ENCODE assay signal across 8 mouse cellular contexts in genomic region chr14:75456489-75457220, GRCm38 (mm10). TPM values are rescaled to one million over a fixed set of nuclear protein-coding genes. Genes with fewer than 3 reads are reported as not detected.
DNase-seq lines count a peak whose midpoint lies in the region; ATAC-seq and TF ChIP-seq lines count a peak whose summit lies in the region.

No protein-coding gene starts in this region.

- H3K27me3 ChIP-seq in CH12.LX (replicated peaks): peaks cover 5% of the 10 kb centered on the region
- H3K27me3 ChIP-seq in embryonic facial prominence, embryonic 14.5 days (replicated peaks; ENCODE audit: control insufficient read depth, insufficient read depth, low read length): peaks cover 9% of the 10 kb centered on the region; the same call in 1 of the 2 replicates

- WGBS in embryonic facial prominence, embryonic 14.5 days: 2% methylated on average over 13 of the region's 13 CpGs

- peak; percentile 84 for ATAC-seq in embryonic facial prominence, embryonic 14.5 days (ENCODE audit: low read depth)
- ATAC-seq in megakaryocyte, adult 5-6 weeks (ENCODE audit: poor library complexity, severe bottlenecking): peak; percentile 81
- no peak for ATAC-seq in erythroid progenitor cell, adult 5-6 weeks (replicated peaks; ENCODE audit: low FRiP score, poor library complexity, severe bottlenecking)

- H3K4me2 ChIP-seq in CH12.LX (ENCODE audit: insufficient read depth, low read depth, poor library complexity, severe bottlenecking): peak overlapping the region; percentile 58
- H3K4me2 ChIP-seq in embryonic facial prominence, embryonic 14.5 days (ENCODE audit: low read depth, low read length): peak overlapping the region; percentile 71

- H3K4me1 ChIP-seq in CH12.LX (ENCODE audit: control insufficient read depth in 1 of 2, insufficient read depth in 2 of 2): peaks cover 2 to 18% of the 10 kb centered on the region in 2 experiments; a peak in 3 of 4 replicates
- peaks cover 13% of the 10 kb centered on the region; the same call in 1 of the 2 replicates for H3K4me1 ChIP-seq in embryonic facial prominence, embryonic 14.5 days (ENCODE audit: control insufficient read depth, insufficient read depth, low read length)

- intact Hi-C loops in heart, postnatal 14 days (cut with DNase I): no loop called here

- H3K27ac ChIP-seq in CH12.LX (ENCODE audit: insufficient read depth, low read depth): no peak overlapping the region
- H3K27ac ChIP-seq in embryonic facial prominence, embryonic 14.5 days (replicated peaks; ENCODE audit: low read depth, low read length): no peak overlapping the region

- no peaks in the 10 kb centered on the region for H3K79me2 ChIP-seq in CH12.LX (replicated peaks; ENCODE audit: control insufficient read depth, extremely low read depth, insufficient read depth, poor library complexity, severe bottlenecking)

- H3K36me3 ChIP-seq in CH12.LX (replicated peaks in 1 of 2; ENCODE audit: control insufficient read depth in 1 of 2, insufficient read depth in 1 of 2, low read length in 1 of 2): no peaks in the 10 kb centered on the region
- H3K36me3 ChIP-seq in embryonic facial prominence, embryonic 14.5 days (ENCODE audit: control insufficient read depth, insufficient read depth, low read length): no peaks in the 10 kb centered on the region

- TF ChIP-seq POLR2A in CH12.LX (IDR thresholded peaks at IDR 0.05; ENCODE audit: low read depth, low read length): no peak

- no peak overlapping the region for H3K9ac ChIP-seq in CH12.LX (ENCODE audit: insufficient read depth, low read depth)
- peak overlapping the region; percentile 43 for H3K9ac ChIP-seq in embryonic facial prominence, embryonic 14.5 days (ENCODE audit: low read depth, low read length)

- TF ChIP-seq EP300 in CH12.LX (IDR thresholded peaks at IDR 0.05; ENCODE audit: low read length): 0 out of 2 replicates have a peak, but pooled peaks have one; percentile 24

- peak; percentile 67 for DNase-seq in CH12.LX (ENCODE audit: extremely low read depth)
- peak; percentile 20 for DNase-seq in adrenal gland, postnatal 25 days
- peak; percentile 81 for DNase-seq in embryonic facial prominence, embryonic 14.5 days (ENCODE audit: low spot score)
- peak; percentile 15 to 31 for DNase-seq in heart, postnatal 14 days
- peak; percentile 56 for DNase-seq in kidney, postnatal 36 days
- peak; percentile 67 for DNase-seq in right cerebral cortex, postnatal 25 days

- in situ Hi-C loops in CH12.LX (cut with MboI; ENCODE audit: low pct_ligation_motif_present, low pct_unique_long_range_greater_than_20kb, low sequenced_read_pairs): no loop called here

- dilution Hi-C loops in CH12.LX (cut with MboI; ENCODE audit: extremely low pct_ligation_motif_present, extremely low pct_unique_long_range_greater_than_20kb, low sequenced_read_pairs): no loop called here

- peak; percentile 21 for TF ChIP-seq RAD21 in CH12.LX (IDR thresholded peaks at IDR 0.05; ENCODE audit: low read depth, low read length)

- peak overlapping the region in 1 of 3 experiments; percentile 56 for H3K4me3 ChIP-seq in CH12.LX (replicated peaks in 1 of 3; ENCODE audit: low read depth in 2 of 3, low read length in 2 of 3, poor library complexity in 1 of 3)
- H3K4me3 ChIP-seq in embryonic facial prominence, embryonic 14.5 days (ENCODE audit: low read depth, low read length): peak overlapping the region; percentile 36

- TF ChIP-seq CTCF in CH12.LX (conservative IDR thresholded peaks at IDR 0.05 in 1 of 2, IDR thresholded peaks at IDR 0.05 in 1 of 2; ENCODE audit: low read depth in 2 of 2, low read length in 2 of 2): peak in 1 of 2 experiments; percentile 37; a peak in 1 of 4 replicates

- H3K9me3 ChIP-seq in CH12.LX (replicated peaks; ENCODE audit: low read length): no peaks in the 10 kb centered on the region
- no peaks in the 10 kb centered on the region for H3K9me3 ChIP-seq in embryonic facial prominence, embryonic 14.5 days (ENCODE audit: control insufficient read depth, low read length)

TF ChIP-seq in CH12.LX, 34 proteins besides CTCF, POLR2A, EP300 and RAD21:
- TF ChIP-seq ZKSCAN1 (IDR thresholded peaks at IDR 0.05; ENCODE audit: borderline replicate concordance, low read depth, low read length) (no peak), SIN3A (IDR thresholded peaks at IDR 0.05; ENCODE audit: low read length) (peak; percentile 58; the same call in 1 of the 2 replicates), POLR2AphosphoS2 (IDR thresholded peaks at IDR 0.05; ENCODE audit: low read depth, low read length) (no peak), CHD1 (IDR thresholded peaks at IDR 0.05; ENCODE audit: low read depth, low read length) (no peak), MYC (IDR thresholded peaks at IDR 0.05; ENCODE audit: low read depth, low read length) (no peak), MXI1 (IDR thresholded peaks at IDR 0.05; ENCODE audit: low read depth, low read length) (no peak), NRF1 (IDR thresholded peaks at IDR 0.05; ENCODE audit: low read depth, low read length) (no peak), KAT2A (IDR thresholded peaks at IDR 0.05; ENCODE audit: insufficient replicate concordance, low read length) (no peak), MAFK (IDR thresholded peaks at IDR 0.05; ENCODE audit: insufficient replicate concordance, low read length) (no peak), RCOR1 (conservative IDR thresholded peaks at IDR 0.05; ENCODE audit: low read depth, low read length) (no peak), MEF2A (IDR thresholded peaks at IDR 0.05; ENCODE audit: borderline replicate concordance, low read depth, low read length) (0 out of 2 replicates have a peak, but pooled peaks have one; percentile 21), JUN (IDR thresholded peaks at IDR 0.05; ENCODE audit: insufficient read depth, low read depth, low read length) (no peak), MAX (IDR thresholded peaks at IDR 0.05; ENCODE audit: low read length) (no peak), ETS1 (conservative IDR thresholded peaks at IDR 0.05; ENCODE audit: low read depth, low read length) (no peak), USF2 (conservative IDR thresholded peaks at IDR 0.05; ENCODE audit: low read depth, low read length) (no peak), TCF12 (IDR thresholded peaks at IDR 0.05; ENCODE audit: low read depth, low read length) (peak; percentile 23; the same call in 1 of the 2 replicates), ZNF384 (IDR thresholded peaks at IDR 0.05; ENCODE audit: low read depth, low read length) (no peak), SMC3 (IDR thresholded peaks at IDR 0.05; ENCODE audit: low read depth, low read length) (peak; percentile 42), ELF1 (IDR thresholded peaks at IDR 0.05; ENCODE audit: low read depth, low read length) (no peak), ZMIZ1 (IDR thresholded peaks at IDR 0.05; ENCODE audit: low read depth, low read length) (no peak), JUND (conservative IDR thresholded peaks at IDR 0.05; ENCODE audit: low read depth, low read length) (peak; percentile 24; the same call in 1 of the 2 replicates), PAX5 (IDR thresholded peaks at IDR 0.05; ENCODE audit: low read length) (no peak), UBTF (IDR thresholded peaks at IDR 0.05; ENCODE audit: low read depth, low read length) (no peak; the same call in 1 of the 2 replicates), ZC3H11A (IDR thresholded peaks at IDR 0.05; ENCODE audit: low read depth, low read length) (no peak), E2F4 (IDR thresholded peaks at IDR 0.05; ENCODE audit: insufficient replicate concordance, low read depth, low read length) (no peak), HCFC1 (IDR thresholded peaks at IDR 0.05; ENCODE audit: low read depth, low read length) (no peak), GABPA (IDR thresholded peaks at IDR 0.05; ENCODE audit: insufficient replicate concordance, low read depth, low read length) (no peak), MAZ (IDR thresholded peaks at IDR 0.05; ENCODE audit: low read depth, low read length) (no peak), CHD2 (IDR thresholded peaks at IDR 0.05; ENCODE audit: low read length) (0 out of 2 replicates have a peak, but pooled peaks have one; percentile 11), BHLHE40 (IDR thresholded peaks at IDR 0.05; ENCODE audit: low read depth, low read length) (0 out of 2 replicates have a peak, but pooled peaks have one; percentile 16), NELFE (IDR thresholded peaks at IDR 0.05; ENCODE audit: low read depth, low read length) (no peak), TBP (conservative IDR thresholded peaks at IDR 0.05; ENCODE audit: low read depth, low read length) (no peak), IRF4 (IDR thresholded peaks at IDR 0.05; ENCODE audit: low read depth, low read length) (peak; percentile 76), USF1 (IDR thresholded peaks at IDR 0.05; ENCODE audit: low read depth, low read length) (no peak)
TF ChIP-seq in CH12.LX: peak in this region for 8.

RNA-seq across cellular contexts. Expression of gene Siah3, which starts 0.9 kb away (rescaled TPM):
- not detected in 2 replicates for total RNA-seq in CH12.LX (2012; rRNA removed)
- total RNA-seq in CH12.LX (2014; rRNA removed): not detected in 2 replicates
- polyA plus RNA-seq in CH12.LX (2012; ENCODE audit: insufficient read length, low read depth): not detected in 2 replicates
- 0.33 and 0.46 TPM in 2 replicates for total RNA-seq in adrenal gland, postnatal 25 days (2021)
- polyA plus RNA-seq in embryonic facial prominence, embryonic 14.5 days (2014; fragmentation: Nextera tagmentation; extraction: Ambion mirVana): 0.35 and 0.43 TPM in 2 replicates
- total RNA-seq in heart, postnatal 14 days (2021): under 1 TPM in 1 of 2 experiments, not detected in 1; 0.05 TPM
- not detected in 2 replicates for total RNA-seq in megakaryocyte, adult 5-6 weeks (2015)
- total RNA-seq in megakaryocyte, adult 5-6 weeks (2017): not detected in 2 replicates
- not detected in 2 replicates for total RNA-seq in erythroid progenitor cell, adult 5-6 weeks (2015; ENCODE audit: low replicate concordance)
- not detected in 2 replicates for total RNA-seq in erythroid progenitor cell, adult 5-6 weeks (2017; ENCODE audit: low replicate concordance)

Comparison
In these comparisons a context has a peak if more than half of its experiments do, and no peak if none do; other contexts are left out.
1. DNase-seq: peak in every context shown above with its lines; median percentile 81 in embryonic facial prominence, embryonic 14.5 days; 67 in CH12.LX; 67 in right cerebral cortex, postnatal 25 days; 56 in kidney, postnatal 36 days; 23 in heart, postnatal 14 days; 20 in adrenal gland, postnatal 25 days.